Mouse (Mus musculus): ENCODE results near the gene Grpel1. TPM values are rescaled to one million over a fixed set of nuclear protein-coding genes. Genes with fewer than 3 reads are reported as not detected.

The Grpel1 gene
- polyA plus RNA-seq (2017; shearing (Covaris generic)): 33.4 TPM

GRCm38 (mm10) chr5:36464709-36465661 is at the start of gene Grpel1:
Grpel1 (plus strand) TSS chr5:36464998.

GRCm38 (mm10) chr5:36484171-36484990 is 19.6 kb downstream of the Grpel1 start, which contains the start of the genes Tada2b and Ccdc96:
Tada2b (minus strand) TSS chr5:36484285.
Ccdc96 (plus strand) TSS chr5:36484588.

Other genes with a start within 250 kb of the Grpel1 start
- 12.5 TPM for gene Sorcs2, start 66.9 kb upstream of the Grpel1 start, polyA plus RNA-seq (2017; shearing (Covaris generic))
- 21.6 TPM for gene Tada2b, start 19.3 kb downstream of the Grpel1 start, polyA plus RNA-seq (2017; shearing (Covaris generic))
- 0.10 TPM for gene Ccdc96, start 19.6 kb downstream of the Grpel1 start, polyA plus RNA-seq (2017; shearing (Covaris generic))
- gene Tbc1d14, start 128.3 kb downstream of the Grpel1 start, polyA plus RNA-seq (2017; shearing (Covaris generic)): 57.2 TPM
- gene D5Ertd579e, start 231.0 kb downstream of the Grpel1 start, polyA plus RNA-seq (2017; shearing (Covaris generic)): 35.9 TPM

Data from naive thymus-derived CD4-positive, alpha-beta T cell, adult 5 months (primary cell).